Mouse (Mus musculus) cerebellum, postnatal 14 days (tissue): ENCODE measurements around the gene Coro1a.

Experiments used
- DNase-seq, 2 experiments: peaks; one replicate each; pipeline ENCODE4 v3.0.0; 2021; ENCODE audit warnings: mixed read lengths in 2 of 2

Gene Coro1a

DNA sequence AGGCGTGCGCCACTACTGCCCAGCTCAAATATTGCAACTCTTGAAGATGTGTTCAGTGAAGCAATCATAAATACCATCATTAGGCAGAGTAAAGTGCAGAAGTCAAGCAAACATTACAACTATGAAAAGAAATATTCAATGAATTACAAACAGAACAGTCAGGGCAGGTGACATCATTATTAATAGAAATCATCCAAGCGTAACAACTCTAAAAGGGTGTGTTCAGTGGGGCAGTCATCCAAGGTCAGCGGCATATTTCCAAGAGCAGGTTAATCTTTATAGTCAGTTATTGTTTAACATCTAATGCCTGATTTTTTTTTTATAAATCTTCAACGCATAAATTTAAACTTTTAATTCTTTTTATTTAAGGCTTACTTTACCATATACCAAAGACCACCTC lies 26.4 kb downstream of the Coro1a start:
- DNase-seq = no peak

DNA sequence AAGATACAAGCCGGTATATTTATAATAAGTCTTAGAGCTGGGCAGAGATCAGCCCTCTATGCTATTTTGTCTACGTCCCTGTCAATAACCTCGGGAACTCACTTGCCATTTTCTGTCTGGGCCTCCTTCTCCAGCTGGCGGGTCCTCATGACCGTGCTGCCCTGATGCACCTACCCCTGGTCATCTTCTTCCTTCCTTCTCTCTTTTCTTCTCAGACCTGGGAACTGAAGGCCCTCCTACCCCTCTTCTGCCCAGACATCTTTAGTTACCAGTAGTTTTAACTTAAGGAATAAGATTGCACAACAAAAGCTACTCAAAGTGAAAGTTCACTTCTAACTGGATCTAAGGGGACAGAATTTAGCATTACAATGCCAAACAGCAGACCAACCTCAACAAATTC lies 27.9 kb downstream of the Coro1a start:
- no peak for DNase-seq

DNA sequence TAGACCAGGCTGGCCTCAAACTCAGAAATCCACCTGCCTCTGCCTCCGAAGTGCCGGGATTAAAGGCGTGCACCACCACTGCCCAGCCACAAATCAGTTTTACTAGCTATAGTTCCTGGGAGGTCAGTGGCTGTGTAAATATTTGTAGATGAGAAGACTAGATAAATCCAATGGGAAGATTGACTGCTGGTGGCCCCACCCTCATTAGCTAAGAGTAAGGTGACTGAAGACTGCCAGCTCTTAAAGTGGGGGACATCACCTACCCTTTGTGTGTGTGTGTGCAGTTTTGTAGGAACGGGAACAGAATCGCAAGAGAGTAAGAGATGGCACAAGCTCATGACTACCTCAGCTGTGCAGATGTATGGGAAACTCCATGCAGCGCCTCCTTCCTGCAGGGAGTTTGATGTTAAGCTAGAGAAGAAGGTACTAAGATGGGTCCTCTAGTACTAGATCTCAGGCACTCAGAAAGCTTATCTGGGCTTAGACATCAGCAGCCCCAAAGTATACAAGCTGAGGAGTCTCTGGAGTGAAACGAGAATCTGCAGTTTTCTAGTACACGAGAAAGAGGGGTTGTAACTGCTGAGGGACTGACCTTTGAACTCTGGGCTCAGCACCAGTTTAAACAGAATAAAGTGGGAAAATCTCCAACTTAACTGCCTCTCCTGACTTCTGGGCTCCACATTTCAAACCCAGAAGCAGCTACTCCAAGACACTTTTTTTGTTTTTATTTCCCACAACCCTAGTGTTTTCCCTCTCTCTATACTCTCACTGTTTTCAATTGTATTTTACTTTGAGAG lies 28.8 kb downstream of the Coro1a start:
- no peak for DNase-seq

DNA sequence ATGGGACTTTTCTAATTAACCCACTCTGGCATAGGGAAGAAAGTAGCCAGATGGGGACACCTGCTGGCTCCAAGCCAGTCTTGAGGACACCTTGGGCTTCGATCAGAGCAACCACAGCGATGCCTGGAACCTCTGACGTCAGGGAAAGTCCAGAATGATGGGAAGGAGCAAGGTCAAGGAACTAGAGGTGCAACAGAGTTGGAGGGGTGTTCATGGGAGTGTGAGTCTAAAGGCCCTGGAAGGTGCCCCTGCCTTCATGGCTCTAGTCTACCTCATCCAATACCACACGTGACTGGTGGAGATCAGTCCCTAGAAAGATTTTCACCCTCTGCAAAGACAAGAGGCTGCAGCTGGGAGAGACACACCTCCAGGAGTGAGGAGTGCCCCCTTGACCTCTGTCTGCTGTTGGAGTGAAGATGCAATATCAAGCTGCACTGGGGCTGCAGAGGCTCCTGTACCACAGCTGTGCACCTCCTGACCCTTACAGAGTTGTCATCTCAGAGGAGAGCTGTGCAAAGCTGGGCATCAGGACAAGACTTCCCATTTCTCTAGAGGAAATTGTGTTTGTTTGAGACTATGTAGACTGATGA lies 30.9 kb downstream of the Coro1a start:
- DNase-seq = no peak

DNA sequence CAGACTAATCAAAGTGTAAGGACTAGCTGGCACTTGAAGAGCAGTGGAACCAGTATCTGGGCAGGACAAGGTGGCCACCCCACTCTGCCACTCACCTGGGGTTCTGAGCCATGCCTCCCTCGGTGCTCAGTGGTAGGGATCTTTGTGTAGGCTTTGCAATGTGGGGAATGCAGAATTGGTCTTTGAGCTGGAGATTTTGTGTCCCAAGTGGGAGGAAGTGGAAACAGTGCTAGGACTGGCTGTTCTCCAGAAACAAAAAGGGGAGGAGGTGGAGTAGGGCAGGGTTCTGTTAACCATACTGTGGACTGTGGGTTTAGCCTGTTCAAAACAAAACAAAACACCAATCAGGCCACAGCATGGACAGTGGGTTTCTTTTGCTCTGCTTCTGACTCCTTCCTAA lies 31.4 kb downstream of the Coro1a start, which contains the start of gene Sult1a1:
Sult1a1 (minus strand) TSS at position 226 of the 400 bp plus-strand sequence.
- DNase-seq = no peak

DNA sequence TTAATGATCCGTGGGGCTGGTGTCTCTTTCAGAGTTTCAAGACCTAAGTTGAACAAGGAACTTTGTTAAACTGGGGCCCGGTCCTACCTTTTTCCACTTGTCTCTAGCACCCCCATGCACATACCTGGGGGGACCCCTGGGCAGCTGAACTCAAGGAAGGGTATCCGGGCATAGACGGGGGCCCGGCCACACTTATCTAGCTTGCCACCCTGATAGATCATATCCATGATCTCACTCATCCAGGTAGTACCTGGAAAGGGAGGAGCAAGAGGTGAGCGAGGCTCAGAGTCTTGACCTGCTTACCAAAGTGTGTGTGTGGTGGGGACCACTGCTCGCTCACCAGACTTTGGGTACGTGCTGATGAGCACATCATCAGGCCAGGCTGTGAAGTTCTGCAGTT lies 32.5 kb downstream of the Coro1a start:
- DNase-seq = no peak

DNA sequence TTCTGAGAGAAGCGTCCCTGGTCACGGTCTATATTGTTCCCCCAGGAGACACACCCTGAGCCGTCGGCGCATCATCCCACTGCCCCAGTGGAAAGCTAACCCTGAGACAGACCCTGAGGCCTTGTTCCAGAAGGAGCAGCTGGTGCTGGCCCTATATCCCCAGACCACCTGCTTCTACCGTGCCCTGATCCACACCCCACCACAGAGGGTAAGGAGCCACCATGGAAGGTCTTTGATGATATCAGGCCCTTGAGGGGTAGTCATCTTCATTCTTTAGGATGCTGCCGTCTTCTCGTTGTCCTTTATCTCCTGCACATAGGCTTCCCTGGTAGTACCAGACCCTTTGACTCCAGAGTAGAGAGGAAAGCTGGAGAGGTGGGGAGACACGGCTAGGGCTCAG lies 35.5 kb downstream of the Coro1a start:
- no peak for DNase-seq

DNA sequence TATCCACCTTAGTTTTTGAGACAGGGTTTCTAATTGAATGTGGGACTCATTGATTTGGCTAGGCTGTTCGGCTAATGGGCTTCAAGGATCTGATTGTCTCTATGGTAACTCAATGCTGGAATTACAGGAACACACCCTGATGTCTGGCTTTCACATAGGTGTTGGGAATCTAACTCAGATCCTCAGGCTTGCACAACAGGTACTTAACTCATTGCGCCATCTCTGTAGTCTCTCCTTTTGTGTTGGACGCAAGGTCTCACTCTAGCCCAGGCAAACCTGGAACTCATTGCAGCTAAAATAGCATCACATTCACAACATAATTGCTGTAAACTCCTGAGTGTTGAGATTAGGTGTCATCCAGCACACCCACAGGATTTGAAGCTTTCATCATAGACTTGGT lies 37.4 kb downstream of the Coro1a start:
- DNase-seq = no peak

DNA sequence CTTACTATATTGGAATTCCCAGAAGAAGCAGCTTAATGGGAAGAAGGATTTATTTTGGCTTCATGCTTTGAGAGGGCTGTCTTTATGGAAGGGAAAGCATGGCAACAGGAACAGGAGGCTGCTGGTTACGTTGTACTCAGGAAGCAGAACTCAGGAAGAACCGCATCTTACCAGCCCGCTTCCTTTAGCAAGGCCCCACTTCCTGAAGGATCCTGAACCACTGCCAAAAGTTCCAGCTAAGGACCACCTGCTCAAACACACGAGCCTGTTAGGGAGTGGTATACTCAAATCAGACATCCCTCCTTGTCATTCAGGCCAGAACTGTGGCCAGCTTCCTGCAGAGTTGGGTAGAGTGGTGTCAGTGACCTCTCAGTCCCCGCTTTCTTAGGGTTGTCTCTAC lies 39.1 kb downstream of the Coro1a start:
- no peak for DNase-seq

DNA sequence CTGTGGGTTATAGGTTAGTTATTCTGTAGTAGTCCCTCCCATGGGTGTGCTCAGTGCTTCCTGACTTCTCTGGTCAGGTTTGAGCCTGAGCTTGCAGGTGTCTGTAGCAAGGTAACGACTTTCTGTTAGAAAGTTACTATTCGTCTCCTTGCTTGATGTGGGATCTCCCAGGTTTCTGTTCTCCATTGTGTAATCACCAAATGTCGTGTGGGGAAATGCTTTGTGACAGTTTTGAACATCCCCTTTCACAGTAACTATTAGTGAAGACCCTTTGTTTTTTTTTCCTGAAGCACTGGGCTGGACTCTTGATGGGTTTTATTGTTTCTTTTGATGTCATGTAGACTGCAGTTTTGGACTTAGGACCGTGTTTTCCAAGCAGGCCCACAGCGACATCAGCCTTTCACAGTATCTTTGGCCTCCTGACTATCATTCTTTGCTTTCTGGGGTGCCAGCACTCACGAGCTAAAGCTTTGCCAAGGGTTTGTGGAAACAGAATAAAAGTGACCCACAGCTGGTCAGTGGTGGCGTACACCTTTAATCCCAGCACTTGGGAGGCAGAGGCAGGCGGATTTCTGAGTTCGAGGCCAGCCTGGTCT lies 40.0 kb downstream of the Coro1a start:
- no peak for DNase-seq

DNA sequence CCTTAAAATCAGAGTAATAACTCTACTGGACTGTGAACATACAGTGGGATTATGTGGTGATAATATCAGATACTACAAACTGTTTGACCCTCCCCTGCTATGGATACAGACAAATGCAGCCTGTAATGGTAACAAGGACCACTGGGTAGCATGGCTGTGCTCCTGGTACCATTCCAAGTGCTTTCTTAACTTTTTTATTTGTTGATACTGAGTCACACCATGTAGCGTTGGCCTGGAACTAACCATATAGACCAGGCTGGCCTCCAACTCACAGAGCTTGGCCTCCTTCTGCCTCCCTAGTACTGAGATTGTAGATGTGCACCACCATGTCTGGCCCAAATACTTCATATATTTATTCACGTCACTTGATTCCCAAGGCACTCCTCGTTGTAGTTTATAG lies 42.3 kb downstream of the Coro1a start:
- no peak for DNase-seq

DNA sequence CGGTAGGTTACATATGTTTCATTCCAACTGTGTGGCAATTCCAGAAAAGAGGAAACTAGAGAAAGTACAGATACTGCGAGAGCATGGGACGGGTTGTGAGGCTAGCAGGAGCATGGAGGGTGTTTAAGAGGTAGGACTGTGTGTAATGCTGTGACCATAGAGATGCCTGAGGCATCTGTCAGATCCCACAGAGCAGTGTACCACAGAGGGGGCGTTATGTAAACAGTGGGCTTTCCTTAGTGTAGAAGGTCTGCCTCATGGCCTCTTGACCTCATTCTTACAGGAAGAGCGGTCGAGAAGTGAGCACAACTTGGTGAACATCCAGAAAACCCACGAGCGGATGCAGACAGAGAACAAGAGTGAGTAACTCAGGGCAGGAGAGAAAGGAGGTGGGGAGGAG lies 43.9 kb downstream of the Coro1a start:
- no peak for DNase-seq

DNA sequence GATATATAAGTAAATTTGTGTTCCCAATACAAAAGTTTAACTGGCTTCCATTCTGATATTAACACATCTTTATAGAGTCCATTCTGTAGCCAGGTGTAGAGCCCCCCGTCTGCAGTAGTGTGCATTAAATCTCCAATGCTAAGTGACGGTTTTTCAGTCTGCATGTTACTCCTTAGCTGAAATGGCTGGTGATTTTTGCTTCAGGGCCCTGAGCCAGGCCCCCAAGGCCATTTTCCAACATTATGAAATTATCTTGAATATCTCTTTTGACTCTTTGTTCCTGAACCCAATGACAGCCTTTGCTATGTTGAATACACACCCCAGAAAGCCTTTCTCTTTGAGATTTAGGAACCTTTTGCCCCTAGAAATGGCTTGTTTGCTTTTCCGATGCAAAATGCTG lies 47.8 kb downstream of the Coro1a start:
- DNase-seq = no peak

DNA sequence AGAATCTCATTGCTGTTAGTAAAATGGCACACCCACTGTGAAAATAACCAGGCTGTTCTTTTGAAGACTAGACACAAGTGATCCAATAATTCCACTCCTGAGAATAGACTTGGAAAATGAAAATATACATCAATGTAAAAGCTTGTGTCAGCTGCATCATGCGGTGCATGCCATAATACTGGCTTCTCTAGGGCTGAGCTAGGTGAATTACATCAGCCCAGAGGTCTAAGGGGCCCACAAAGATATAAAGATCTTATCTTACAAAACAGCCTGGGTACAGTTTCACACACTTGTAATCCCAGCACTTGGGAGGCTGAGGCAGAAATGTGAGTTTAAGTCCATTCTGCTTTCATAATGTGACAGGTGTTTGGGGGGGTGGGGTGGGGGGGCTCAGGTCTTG lies 50.1 kb downstream of the Coro1a start:
- no peak for DNase-seq

DNA sequence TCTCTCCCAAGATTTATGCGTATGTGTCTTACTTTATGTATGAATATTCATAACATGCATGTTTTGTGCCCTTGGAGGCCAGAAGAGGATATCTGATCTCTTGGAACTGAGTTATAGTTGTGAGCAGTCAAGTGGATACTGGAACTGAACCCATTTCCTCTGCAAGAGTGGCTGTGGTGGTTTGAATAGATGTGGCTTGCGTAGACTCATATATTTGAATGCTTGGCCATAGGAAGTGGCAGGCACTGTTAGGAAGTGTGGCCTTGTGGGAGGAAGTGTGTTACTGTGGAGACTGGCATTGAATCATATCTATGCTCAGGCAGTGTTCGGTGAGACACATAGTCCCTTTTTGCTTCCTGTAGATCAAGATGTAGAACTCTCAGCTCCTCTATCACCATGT lies 51.9 kb downstream of the Coro1a start:
- DNase-seq = no peak

DNA sequence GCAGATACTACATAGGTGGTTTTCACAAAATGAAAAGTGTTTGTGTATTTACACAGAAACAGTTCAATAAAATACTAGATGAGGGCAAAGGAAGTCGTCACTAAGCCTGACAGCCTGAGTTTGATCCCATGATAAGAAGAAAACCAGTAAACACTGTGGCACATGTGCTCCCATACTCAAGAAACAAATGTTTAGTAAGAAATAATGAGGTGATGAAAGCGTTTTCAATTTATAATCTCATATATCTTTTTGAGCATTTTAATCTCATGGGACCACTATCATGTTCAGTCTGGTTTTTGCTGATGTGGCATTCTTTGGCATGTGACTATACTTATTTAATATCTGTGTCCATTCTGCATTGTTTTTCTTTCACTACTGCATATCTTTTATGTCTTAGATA lies 53.6 kb downstream of the Coro1a start:
- DNase-seq = no peak

DNA sequence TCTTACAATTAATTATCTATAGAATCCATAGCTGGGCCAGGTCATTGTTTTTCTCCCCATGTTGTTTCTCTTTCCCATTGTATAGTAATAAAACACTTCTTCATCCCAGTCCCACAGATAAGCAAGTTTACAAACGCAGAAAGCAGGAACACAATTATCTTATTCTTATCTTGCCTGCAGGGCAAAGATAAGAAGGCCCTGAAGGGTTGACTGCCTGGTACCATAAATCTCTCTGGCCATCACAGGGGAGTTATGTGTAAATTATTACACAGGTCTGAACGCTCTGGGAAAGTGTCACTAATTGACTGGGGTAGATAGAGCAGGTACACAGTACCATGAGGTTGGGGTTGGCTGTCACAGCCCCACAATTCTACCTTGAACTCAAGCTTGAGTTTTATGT lies 56.7 kb downstream of the Coro1a start:
- no peak for DNase-seq
